Mouse (Mus musculus): ENCODE data around the gene Nectin1. TPM values are rescaled to one million over a fixed set of nuclear protein-coding genes. Genes with fewer than 3 reads are reported as not detected.
A peak's percentile ranks its signal among the peaks of the same experiment; 100 is the strongest.

Nectin1 gene
- polyA plus RNA-seq, 1 experiment from 2014 or later: 1.8 TPM

GRCm38 (mm10) chr9:43729450-43730266, 14.1 kb upstream of the Nectin1 start:
- Histone ChIP-seq H3K9me3 (replicated peaks) (no peaks in the 10 kb centered on the region), H3K4me2 (no peak overlapping the region), H3K36me3 (no peaks in the 10 kb centered on the region), H3K4me3 (no peak overlapping the region), H3K27ac (no peak overlapping the region), H3K27me3 (replicated peaks) (peaks cover 9% of the 10 kb centered on the region; the same call in 1 of the 2 replicates), H3K9ac (no peak overlapping the region), H3K4me1 (peaks cover 13% of the 10 kb centered on the region)
- peak; percentile 55 for ATAC-seq
- WGBS (ENCODE audit: insufficient replicate concordance): 9% methylated on average over 10 of the region's 10 CpGs

- H3K4me3 ChIP-seq: no peak overlapping the region
- no peak overlapping the region for H3K9ac ChIP-seq
- no peak overlapping the region for H3K4me2 ChIP-seq
- H3K27me3 ChIP-seq (replicated peaks): peaks cover 9% of the 10 kb centered on the region; the same call in 1 of the 2 replicates
- no peak overlapping the region for H3K27ac ChIP-seq
- no peaks in the 10 kb centered on the region for H3K36me3 ChIP-seq
- 24% methylated on average over 22 of the region's 22 CpGs for WGBS (ENCODE audit: insufficient replicate concordance)
- peaks cover 13% of the 10 kb centered on the region for H3K4me1 ChIP-seq
- ATAC-seq: no peak
- no peaks in the 10 kb centered on the region for H3K9me3 ChIP-seq (replicated peaks)
Observed at GRCm38 (mm10) chr9:43730284-43731027, 13.3 kb upstream of the Nectin1 start.

- Histone ChIP-seq H3K9ac (no peak overlapping the region), H3K27me3 (replicated peaks) (peaks cover 16% of the 10 kb centered on the region; the same call in 1 of the 2 replicates), H3K4me1 (peaks cover 13% of the 10 kb centered on the region), H3K4me2 (no peak overlapping the region), H3K27ac (no peak overlapping the region), H3K9me3 (replicated peaks) (no peaks in the 10 kb centered on the region), H3K4me3 (no peak overlapping the region), H3K36me3 (no peaks in the 10 kb centered on the region)
- WGBS (ENCODE audit: insufficient replicate concordance): 50% methylated on average over 6 of the region's 6 CpGs
- no peak for ATAC-seq
Observed at GRCm38 (mm10) chr9:43731880-43732279, 11.9 kb upstream of the Nectin1 start.

- no peaks in the 10 kb centered on the region for H3K9me3 ChIP-seq (replicated peaks)
- H3K36me3 ChIP-seq: no peaks in the 10 kb centered on the region
- WGBS (ENCODE audit: insufficient replicate concordance): 44% methylated on average over 8 of the region's 8 CpGs
- no peak overlapping the region for H3K27ac ChIP-seq
- H3K27me3 ChIP-seq (replicated peaks): peaks cover 23% of the 10 kb centered on the region
- ATAC-seq: no peak
- no peak overlapping the region for H3K9ac ChIP-seq
- H3K4me1 ChIP-seq: peaks cover 15% of the 10 kb centered on the region
- H3K4me3 ChIP-seq: no peak overlapping the region
- H3K4me2 ChIP-seq: no peak overlapping the region
Observed at GRCm38 (mm10) chr9:43732671-43733070, 11.1 kb upstream of the Nectin1 start.

GRCm38 (mm10) chr9:43734952-43735351, 8.8 kb upstream of the Nectin1 start:
- Histone ChIP-seq H3K4me1 (peaks cover 16% of the 10 kb centered on the region), H3K4me3 (no peak overlapping the region), H3K36me3 (no peaks in the 10 kb centered on the region), H3K27me3 (replicated peaks) (peaks cover 41% of the 10 kb centered on the region), H3K9me3 (replicated peaks) (no peaks in the 10 kb centered on the region), H3K9ac (no peak overlapping the region), H3K27ac (no peak overlapping the region), H3K4me2 (no peak overlapping the region)
- ATAC-seq: no peak

GRCm38 (mm10) chr9:43736046-43736730, 7.6 kb upstream of the Nectin1 start:
- Histone ChIP-seq H3K4me1 (peaks cover 9% of the 10 kb centered on the region; the same call in 1 of the 2 replicates), H3K9me3 (replicated peaks) (no peaks in the 10 kb centered on the region), H3K36me3 (no peaks in the 10 kb centered on the region), H3K4me3 (no peak overlapping the region), H3K27ac (no peak overlapping the region), H3K4me2 (no peak overlapping the region), H3K27me3 (replicated peaks) (peaks cover 41% of the 10 kb centered on the region), H3K9ac (no peak overlapping the region)
- no peak for ATAC-seq
- 80% methylated on average over 9 of the region's 9 CpGs for WGBS (ENCODE audit: insufficient replicate concordance)

GRCm38 (mm10) chr9:43737331-43737730, 6.5 kb upstream of the Nectin1 start:
- Histone ChIP-seq H3K4me3 (no peak overlapping the region), H3K9me3 (replicated peaks) (no peaks in the 10 kb centered on the region), H3K27me3 (replicated peaks) (peaks cover 36% of the 10 kb centered on the region), H3K9ac (no peak overlapping the region), H3K27ac (no peak overlapping the region), H3K36me3 (no peaks in the 10 kb centered on the region), H3K4me1 (peaks cover 10% of the 10 kb centered on the region; the same call in 1 of the 2 replicates), H3K4me2 (no peak overlapping the region)
- WGBS (ENCODE audit: insufficient replicate concordance): 38% methylated on average over 3 of the region's 3 CpGs
- ATAC-seq: no peak

- H3K27me3 ChIP-seq (replicated peaks): peaks cover 41% of the 10 kb centered on the region
- ATAC-seq: no peak
- 9% methylated on average over 12 of the region's 12 CpGs for whole genome bisulfite sequencing (ENCODE audit: insufficient replicate concordance)
- H3K9ac ChIP-seq: no peak overlapping the region
- no peak overlapping the region for H3K4me3 ChIP-seq
- H3K36me3 ChIP-seq: no peaks in the 10 kb centered on the region
- no peak overlapping the region for H3K27ac ChIP-seq
- peak overlapping the region; percentile 23; the same call in 1 of the 2 replicates for H3K4me2 ChIP-seq
- peaks cover 16% of the 10 kb centered on the region for H3K4me1 ChIP-seq
- no peaks in the 10 kb centered on the region for H3K9me3 ChIP-seq (replicated peaks)
Observed at GRCm38 (mm10) chr9:43737871-43738292, 5.9 kb upstream of the Nectin1 start.

GRCm38 (mm10) chr9:43738480-43739084, 5.2 kb upstream of the Nectin1 start:
- H3K4me2 ChIP-seq: no peak overlapping the region

GRCm38 (mm10) chr9:43741277-43741676, 2.5 kb upstream of the Nectin1 start:
- no peak overlapping the region for H3K27ac ChIP-seq
- H3K36me3 ChIP-seq: no peaks in the 10 kb centered on the region
- no peak for ATAC-seq
- no peak overlapping the region for H3K4me2 ChIP-seq
- H3K9ac ChIP-seq: no peak overlapping the region
- WGBS (ENCODE audit: insufficient replicate concordance): 19% methylated on average over 2 of the region's 2 CpGs
- peaks cover 39% of the 10 kb centered on the region for H3K4me1 ChIP-seq
- no peaks in the 10 kb centered on the region for H3K9me3 ChIP-seq (replicated peaks)
- peaks cover 71% of the 10 kb centered on the region for H3K27me3 ChIP-seq (replicated peaks)
- no peak overlapping the region for H3K4me3 ChIP-seq

More at GRCm38 (mm10) chr9:43738480-43739084, 5.2 kb upstream of the Nectin1 start:
- H3K36me3 ChIP-seq: no peaks in the 10 kb centered on the region
- WGBS (ENCODE audit: insufficient replicate concordance): 30% methylated on average over 6 of the region's 6 CpGs
- H3K27ac ChIP-seq: no peak overlapping the region
- no peak overlapping the region for H3K9ac ChIP-seq
- no peaks in the 10 kb centered on the region for H3K9me3 ChIP-seq (replicated peaks)
- peaks cover 22% of the 10 kb centered on the region for H3K4me1 ChIP-seq
- no peak overlapping the region for H3K4me3 ChIP-seq
- no peak for ATAC-seq
- peaks cover 47% of the 10 kb centered on the region for H3K27me3 ChIP-seq (replicated peaks)

GRCm38 (mm10) chr9:43742066-43742465, 1.7 kb upstream of the Nectin1 start:
- Histone ChIP-seq H3K4me3 (no peak overlapping the region), H3K4me1 (peaks cover 39% of the 10 kb centered on the region), H3K9ac (no peak overlapping the region), H3K27me3 (replicated peaks) (peaks cover 71% of the 10 kb centered on the region), H3K36me3 (no peaks in the 10 kb centered on the region), H3K9me3 (replicated peaks) (no peaks in the 10 kb centered on the region), H3K27ac (no peak overlapping the region), H3K4me2 (no peak overlapping the region)
- ATAC-seq: no peak
- 68% methylated on average over 4 of the region's 4 CpGs for WGBS (ENCODE audit: insufficient replicate concordance)

All from liver, embryonic 12.5 days (tissue).